Mouse (Mus musculus) liver, postnatal 0 days (tissue): ENCODE data around the gene Dclk1.

Experiments used
- CTCF ChIP-seq: sonication (generic); IDR thresholded peaks from 2 replicates; pipeline ENCODE4 v1.5.1; 2016; ENCODE audit warnings: antibody characterized with exemption, low read depth
- EP300 ChIP-seq: IDR thresholded peaks from 2 replicates; pipeline ENCODE4 v1.6.1; 2016; ENCODE audit warnings: antibody characterized with exemption, low read depth, mild to moderate bottlenecking

DNA sequence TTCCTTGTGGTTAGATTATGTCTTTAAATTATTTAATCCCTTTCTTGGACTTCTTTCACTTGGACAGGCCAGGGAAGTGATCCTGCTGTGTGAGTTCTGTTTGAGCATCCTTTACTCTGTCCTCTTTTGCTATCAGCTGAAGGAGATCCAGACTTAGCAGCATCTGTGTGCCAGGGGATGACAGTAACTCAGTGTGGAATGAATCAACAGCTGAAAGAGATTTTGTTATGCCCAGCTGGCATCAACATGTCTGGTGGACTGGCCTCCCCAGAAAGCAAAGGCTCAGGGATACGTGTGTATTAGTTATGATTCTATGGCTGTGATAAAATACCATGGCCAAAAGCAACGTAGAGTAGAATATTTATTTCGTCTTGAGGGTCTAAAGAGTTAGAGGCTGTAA lies 28.2 kb downstream of the Dclk1 start:
- TF ChIP-seq CTCF (no peak), EP300 (no peak)
